Mouse (Mus musculus) liver, embryonic 16.5 days (tissue): ENCODE measurements around the gene Wipi1. TPM values are rescaled to one million over a fixed set of nuclear protein-coding genes. Genes with fewer than 3 reads are reported as not detected.

Experiments used
- ATAC-seq: fragments of 200-750 bp; cut with Nextera tagmentation; 2 replicates; pipeline ENCODE4 v1.8.0; 2017; ENCODE audit warnings: low read depth, mild to moderate bottlenecking, moderate number of reproducible peaks, moderate library complexity
- H3K27ac ChIP-seq: fragments of 300-500 bp; sonication (generic); 2 replicates; pipeline ENCODE4 v1.5.1; 2014; ENCODE audit warnings: mild to moderate bottlenecking, low read length
- H3K27me3 ChIP-seq: fragments of 300-500 bp; sonication (generic); 2 replicates; pipeline ENCODE4 v1.6.1; 2014; ENCODE audit warnings: low read depth, low read length, mixed read lengths; ENCODE audit not compliant: control insufficient read depth, insufficient read depth
- H3K36me3 ChIP-seq: fragments of 300-500 bp; sonication (generic); 2 replicates; pipeline ENCODE4 v1.6.1; 2014; ENCODE audit warnings: mild to moderate bottlenecking; ENCODE audit not compliant: control insufficient read depth, insufficient read depth
- H3K4me1 ChIP-seq: fragments of 300-500 bp; sonication (generic); 2 replicates; pipeline ENCODE4 v1.6.1; 2014; ENCODE audit warnings: low read depth, low read length, mixed read lengths; ENCODE audit not compliant: control insufficient read depth
- H3K4me2 ChIP-seq: fragments of 300-500 bp; sonication (generic); 2 replicates; pipeline ENCODE4 v1.6.1; 2014; ENCODE audit warnings: low read depth, low read length, mixed read lengths
- H3K4me3 ChIP-seq: fragments of 300-500 bp; sonication (generic); 2 replicates; pipeline ENCODE4 v1.5.1; 2014; ENCODE audit warnings: low read depth, mild to moderate bottlenecking, low read length
- H3K9ac ChIP-seq: fragments of 300-500 bp; sonication (generic); 2 replicates; pipeline ENCODE4 v1.6.1; 2014; ENCODE audit warnings: low read depth, low read length
- H3K9me3 ChIP-seq: fragments of 300-500 bp; sonication (generic); replicated peaks from 2 replicates; pipeline ENCODE4 v1.6.1; 2016; ENCODE audit warnings: low read length; ENCODE audit not compliant: control insufficient read depth
- WGBS: fragments of 180-500 bp; shearing (Covaris S2); extraction: QIAGEN DNeasy Blood & Tissue Kit; methylation state at CpG from one replicate; pipeline ENCODE4 v1.1.7; 2014; ENCODE audit not compliant: insufficient replicate concordance; 5-methylcytosine and 5-hydroxymethylcytosine counted together
- polyA plus RNA-seq: library from polyadenylated mRNA; unstranded; fragments of >200 nt; fragmentation: Nextera tagmentation; extraction: Ambion mirVana; gene quantifications from 2 replicates; pipeline ENCODE4 v1.2.1, GENCODE M21; 2015

The Wipi1 gene
- polyA plus RNA-seq, 1 experiment from 2014 or later: 24.0 TPM

DNA sequence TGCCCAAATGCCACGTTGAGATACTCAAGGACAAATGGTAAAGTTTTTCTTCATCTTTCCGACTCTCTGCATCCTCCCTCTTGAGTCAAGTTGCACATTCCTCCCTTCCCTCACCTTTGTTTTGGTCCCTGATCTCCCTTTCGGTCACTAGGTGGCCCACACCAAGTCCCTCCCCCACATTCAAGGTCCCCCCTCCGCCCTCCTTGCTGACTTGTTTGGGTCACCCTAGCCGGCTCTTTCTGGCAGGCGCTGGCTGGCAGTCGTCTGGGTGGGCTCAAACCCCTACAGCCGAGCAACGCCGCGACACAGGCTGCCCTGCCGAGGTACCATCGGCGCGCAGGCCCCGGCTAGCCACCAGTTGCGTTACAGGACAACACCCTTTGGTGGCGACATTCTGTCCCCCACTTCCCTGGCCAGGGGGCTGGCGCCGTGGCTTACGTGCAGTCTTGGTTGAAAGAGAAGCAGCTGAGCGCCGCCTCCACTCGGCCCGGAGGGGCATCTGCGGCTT, 918 bp downstream of the Wipi1 start:
- H3K9ac ChIP-seq: peak overlapping the region; percentile 94
- H3K36me3 ChIP-seq: no peaks in the 10 kb centered on the region
- ATAC-seq: peak; percentile 5
- H3K4me3 ChIP-seq: peak overlapping the region; percentile 91
- no peaks in the 10 kb centered on the region for H3K27me3 ChIP-seq
- peaks cover 47% of the 10 kb centered on the region for H3K4me1 ChIP-seq
- peak overlapping the region; percentile 98 for H3K27ac ChIP-seq
- 0% methylated on average over 26 of the region's 26 CpGs for WGBS
- peak overlapping the region; percentile 95 for H3K4me2 ChIP-seq
- H3K9me3 ChIP-seq: no peaks in the 10 kb centered on the region

DNA sequence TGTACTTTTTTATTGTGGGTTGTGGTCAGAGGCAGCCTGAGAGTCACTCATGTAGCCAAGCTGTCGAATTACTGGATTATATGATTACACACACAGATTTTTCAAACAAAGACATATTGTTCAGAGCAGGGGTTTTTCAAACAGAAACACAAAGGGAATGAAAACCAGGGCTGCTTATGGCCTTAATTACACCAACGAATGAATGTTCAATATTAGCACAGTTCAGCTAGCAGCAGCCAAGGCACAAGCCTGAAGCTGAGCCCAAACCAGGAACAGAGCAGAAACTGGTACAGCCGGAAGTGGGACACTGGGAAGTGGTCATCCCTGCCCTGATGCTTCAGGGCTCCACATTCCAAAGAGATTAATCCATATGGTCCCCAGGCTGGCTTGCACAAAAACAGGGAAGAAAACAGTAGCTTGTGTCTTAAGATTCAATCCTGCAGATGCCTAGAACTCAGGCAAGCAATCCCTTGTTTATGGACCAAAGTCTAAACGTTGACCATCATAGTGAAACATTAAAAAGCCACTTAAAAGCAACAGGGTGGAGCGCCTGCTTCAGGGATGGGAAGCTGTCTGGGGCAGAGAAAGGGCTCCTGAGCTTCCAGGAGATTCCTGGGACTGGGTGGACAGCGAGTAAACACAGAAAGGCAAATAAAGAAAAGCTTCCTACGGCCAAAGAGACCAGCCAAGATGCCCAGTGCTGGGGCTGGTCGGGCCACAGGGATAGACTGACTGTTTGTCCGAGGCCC, 1.5 kb downstream of the Wipi1 start:
- WGBS: 26% methylated on average over 9 of the region's 9 CpGs

DNA sequence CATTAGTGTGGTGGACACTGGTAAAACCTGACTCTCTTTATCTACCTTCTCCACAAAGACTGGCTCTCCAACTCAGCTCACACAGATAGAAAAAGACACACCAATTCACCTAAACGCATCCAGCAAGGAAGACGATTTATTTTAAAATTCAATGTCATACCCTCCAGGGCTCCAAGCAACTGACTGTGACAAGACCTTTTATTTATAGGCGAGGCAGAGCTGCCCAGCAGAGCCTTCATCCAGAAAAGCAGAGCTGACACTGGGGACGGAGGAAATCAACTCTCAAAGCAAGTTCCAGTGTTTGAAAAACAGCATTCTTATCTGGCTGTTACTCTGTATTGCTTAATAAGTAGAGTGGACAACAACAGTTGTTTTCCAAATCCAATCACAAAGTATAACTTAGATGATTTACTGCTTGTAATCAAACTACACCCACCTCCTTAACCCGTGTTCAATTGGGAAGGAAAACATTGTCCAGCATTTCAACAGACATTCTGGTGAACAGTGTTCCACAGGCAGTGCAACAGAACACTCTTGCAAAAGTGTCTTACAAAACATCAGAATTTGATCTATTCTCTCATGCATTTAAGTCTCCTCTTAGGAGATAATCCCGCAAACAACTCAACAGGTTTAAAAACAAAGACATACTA, 2.7 kb downstream of the Wipi1 start:
- Histone ChIP-seq H3K9ac (peak overlapping the region; percentile 2; the same call in 1 of the 2 replicates), H3K9me3 (no peaks in the 10 kb centered on the region), H3K36me3 (no peaks in the 10 kb centered on the region; the same call in 1 of the 2 replicates), H3K4me3 (peak overlapping the region; percentile 91), H3K27ac (0 out of 2 replicates have a peak overlapping the region, but pooled peaks have one; percentile 31), H3K4me1 (peaks cover 37% of the 10 kb centered on the region), H3K27me3 (no peaks in the 10 kb centered on the region), H3K4me2 (peak overlapping the region; percentile 95)
- ATAC-seq: no peak
- 40% methylated on average over 6 of the region's 6 CpGs for WGBS

More for the DNA sequence above, 1.5 kb downstream of the Wipi1 start:
- Histone ChIP-seq H3K4me2 (peak overlapping the region; percentile 95), H3K4me1 (peaks cover 40% of the 10 kb centered on the region), H3K27ac (peak overlapping the region; percentile 98), H3K4me3 (peak overlapping the region; percentile 91), H3K9ac (peak overlapping the region; percentile 94), H3K36me3 (no peaks in the 10 kb centered on the region), H3K9me3 (no peaks in the 10 kb centered on the region), H3K27me3 (no peaks in the 10 kb centered on the region)
- ATAC-seq: no peak

DNA sequence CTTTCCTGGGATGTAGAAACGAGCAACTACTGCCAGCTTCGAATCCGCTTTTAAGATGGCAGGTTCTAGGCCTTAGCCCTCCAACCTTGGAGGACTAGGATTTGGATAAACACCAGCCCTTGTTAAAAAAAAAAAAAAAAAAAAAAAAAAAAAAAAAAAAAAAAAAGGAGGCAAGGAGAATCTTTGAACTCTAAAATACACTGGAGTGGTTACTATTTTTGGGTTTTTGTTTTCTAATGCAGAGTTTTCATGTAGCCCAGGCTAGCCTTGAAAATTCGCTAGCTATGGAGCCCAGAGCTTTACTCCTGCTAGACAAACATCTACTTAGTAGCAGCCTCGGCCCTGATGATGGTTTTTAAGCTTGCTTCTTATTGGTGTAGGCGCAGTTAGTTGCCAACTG, 4.2 kb downstream of the Wipi1 start:
- Histone ChIP-seq H3K9me3 (no peaks in the 10 kb centered on the region), H3K4me3 (no peak overlapping the region), H3K4me1 (peaks cover 30% of the 10 kb centered on the region), H3K27ac (no peak overlapping the region), H3K9ac (no peak overlapping the region), H3K36me3 (peaks cover 7% of the 10 kb centered on the region), H3K4me2 (no peak overlapping the region), H3K27me3 (no peaks in the 10 kb centered on the region)
- ATAC-seq: no peak
- 77% methylated on average over 6 of the region's 6 CpGs for WGBS

DNA sequence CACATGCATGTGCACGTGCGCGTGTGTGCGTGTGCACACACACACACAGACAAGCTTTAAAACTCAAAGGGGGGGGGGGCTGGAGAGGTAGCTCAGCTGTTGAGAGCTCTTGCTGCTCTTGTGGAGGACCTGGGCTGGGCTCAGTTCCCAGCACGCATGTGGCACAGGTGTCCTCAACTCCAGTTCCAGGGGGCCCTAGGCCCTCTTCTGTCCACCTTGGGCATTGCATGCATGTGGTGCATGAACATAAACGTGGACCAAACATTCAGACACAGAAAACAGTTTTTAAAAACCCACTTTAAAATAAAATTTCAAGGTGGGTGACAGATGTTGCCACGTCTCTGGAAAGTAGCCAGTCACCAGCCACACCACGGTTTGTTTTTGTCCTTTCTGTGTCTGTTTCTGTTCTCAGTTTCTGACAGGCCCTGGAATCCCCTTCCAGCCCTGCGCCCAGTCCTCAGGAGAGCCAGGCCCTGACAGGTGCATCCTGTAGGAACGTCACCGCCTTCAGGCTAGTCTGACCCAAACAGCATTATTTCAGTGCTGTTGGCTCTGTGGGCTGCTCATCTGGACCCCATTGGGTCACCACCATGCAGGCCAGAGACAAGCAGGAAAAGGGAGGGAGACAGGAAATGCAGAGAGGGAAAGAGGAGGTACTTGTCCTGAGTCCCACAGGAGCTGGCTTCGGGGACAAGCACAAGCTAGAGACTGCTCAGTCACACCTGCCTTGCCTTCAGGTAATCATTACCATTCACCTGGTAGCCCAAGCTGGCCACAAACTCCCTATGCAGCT, 12.8 kb downstream of the Wipi1 start:
- Histone ChIP-seq H3K36me3 (peaks cover 56% of the 10 kb centered on the region), H3K4me1 (no peaks in the 10 kb centered on the region), H3K27ac (no peak overlapping the region), H3K4me2 (no peak overlapping the region), H3K9ac (no peak overlapping the region), H3K9me3 (no peaks in the 10 kb centered on the region), H3K27me3 (no peaks in the 10 kb centered on the region), H3K4me3 (no peak overlapping the region)
- no peak for ATAC-seq
- WGBS: 83% methylated on average over 12 of the region's 12 CpGs

DNA sequence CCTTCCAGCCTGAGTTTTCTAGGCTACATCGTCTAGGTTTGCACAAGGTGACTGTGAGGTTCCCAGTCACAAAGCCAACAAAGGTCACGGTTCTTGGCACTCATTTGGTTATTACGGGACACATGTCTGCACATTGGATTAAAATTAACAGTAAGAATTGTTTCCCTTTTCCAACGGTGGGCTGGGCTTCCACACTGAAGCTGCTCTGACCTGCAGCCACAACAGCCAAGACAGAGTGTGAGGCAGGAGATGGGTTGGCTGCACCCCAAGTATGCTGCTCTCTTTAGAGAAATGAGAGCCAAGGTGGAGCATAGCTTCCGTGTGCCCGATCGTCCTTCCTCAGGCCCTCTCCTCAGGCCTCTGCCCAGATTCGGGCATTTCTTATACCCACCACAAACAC, 17.0 kb downstream of the Wipi1 start:
- ATAC-seq: no peak
- H3K9me3 ChIP-seq: no peaks in the 10 kb centered on the region
- H3K27ac ChIP-seq: no peak overlapping the region
- H3K36me3 ChIP-seq: peaks cover 33% of the 10 kb centered on the region
- 90% methylated on average over 8 of the region's 8 CpGs for WGBS
- H3K4me1 ChIP-seq: no peaks in the 10 kb centered on the region
- H3K27me3 ChIP-seq: no peaks in the 10 kb centered on the region
- H3K9ac ChIP-seq: no peak overlapping the region
- H3K4me2 ChIP-seq: no peak overlapping the region
- no peak overlapping the region for H3K4me3 ChIP-seq

DNA sequence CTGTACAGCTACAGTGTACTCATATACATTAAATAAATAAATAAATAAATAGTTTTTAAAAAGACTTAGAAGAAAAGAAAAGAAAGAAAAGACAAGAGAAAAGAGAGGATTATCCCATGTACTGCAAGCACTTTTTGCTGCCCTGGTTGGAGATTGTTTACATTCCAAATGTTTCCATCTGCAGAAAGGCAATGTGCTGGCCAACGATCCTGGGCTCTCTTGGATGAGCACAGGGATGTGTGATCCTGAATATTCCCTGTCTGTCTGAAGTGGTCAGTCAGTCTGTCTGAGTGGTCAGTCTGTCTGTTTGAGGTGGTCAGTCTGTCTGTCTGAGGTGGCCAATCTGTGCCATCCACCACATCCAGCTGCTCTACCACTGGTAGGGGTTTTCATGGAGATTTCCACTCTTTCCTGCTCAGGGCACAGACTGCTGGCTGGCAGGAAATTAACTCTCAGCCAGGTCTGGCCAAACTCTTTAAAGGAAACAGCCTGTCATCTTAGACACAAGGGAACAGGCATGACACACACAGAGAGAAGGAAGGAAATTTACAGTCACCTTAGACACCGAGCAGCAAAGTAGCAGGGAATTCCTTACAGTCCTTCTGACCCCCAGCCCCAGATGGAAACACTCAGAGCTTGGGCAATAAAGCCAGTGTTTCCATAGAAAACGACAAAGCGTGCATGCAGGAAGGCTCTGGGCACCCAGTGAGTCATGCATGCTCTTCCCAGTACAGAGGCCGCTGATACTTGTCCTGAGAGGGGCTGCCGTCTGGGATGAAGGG, 18.4 kb downstream of the Wipi1 start:
- H3K9me3 ChIP-seq: no peaks in the 10 kb centered on the region
- peaks cover 22% of the 10 kb centered on the region for H3K36me3 ChIP-seq
- H3K9ac ChIP-seq: no peak overlapping the region
- no peak overlapping the region for H3K27ac ChIP-seq
- H3K4me2 ChIP-seq: no peak overlapping the region
- no peaks in the 10 kb centered on the region; the same call in 1 of the 2 replicates for H3K4me1 ChIP-seq
- no peak overlapping the region for H3K4me3 ChIP-seq
- H3K27me3 ChIP-seq: no peaks in the 10 kb centered on the region
- 52% methylated on average over 6 of the region's 6 CpGs for WGBS
- 0 out of 2 replicates have a peak, but pooled peaks have one; percentile 23 for ATAC-seq

DNA sequence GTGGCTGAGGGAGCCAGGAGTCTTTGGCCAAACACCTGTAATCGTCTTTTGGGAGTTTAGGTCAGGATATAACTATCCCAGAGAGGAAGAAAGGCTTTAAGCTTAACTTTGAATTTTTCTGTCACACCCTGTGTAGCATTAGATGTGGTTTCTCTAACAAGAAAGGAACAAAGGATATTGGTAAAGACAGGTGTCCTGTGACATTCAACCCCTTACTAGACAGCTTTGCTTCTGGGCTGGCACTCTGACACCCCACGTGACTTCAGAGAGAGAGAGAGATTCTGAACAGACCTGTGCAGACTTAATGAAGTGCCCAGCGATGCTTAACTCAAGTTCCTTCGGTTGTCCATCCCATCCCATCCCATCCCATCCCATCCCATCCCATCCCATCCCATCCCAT, 20.3 kb downstream of the Wipi1 start:
- no peaks in the 10 kb centered on the region for H3K27me3 ChIP-seq
- H3K9ac ChIP-seq: no peak overlapping the region
- peaks cover 17% of the 10 kb centered on the region for H3K4me1 ChIP-seq
- no peak overlapping the region for H3K27ac ChIP-seq
- ATAC-seq: no peak
- H3K9me3 ChIP-seq: no peaks in the 10 kb centered on the region
- H3K4me2 ChIP-seq: no peak overlapping the region
- no peak overlapping the region for H3K4me3 ChIP-seq
- 83% methylated on average over 4 of the region's 4 CpGs for WGBS
- peaks cover 18% of the 10 kb centered on the region for H3K36me3 ChIP-seq
